Mouse (Mus musculus) erythroblast, embryonic 14.5 days (primary cell): ENCODE measurements around the gene Fxn.

ENCODE experiments used
- GATA1 ChIP-seq: IDR thresholded peaks from 2 replicates; pipeline ENCODE4 v1.6.1; 2012; ENCODE audit warnings: low read length, inconsistent platforms, mixed read lengths
- TAL1 ChIP-seq: IDR thresholded peaks from 3 replicates; pipeline ENCODE4 v1.6.1; 2012; ENCODE audit warnings: low read length, inconsistent platforms, mixed read lengths

DNA sequence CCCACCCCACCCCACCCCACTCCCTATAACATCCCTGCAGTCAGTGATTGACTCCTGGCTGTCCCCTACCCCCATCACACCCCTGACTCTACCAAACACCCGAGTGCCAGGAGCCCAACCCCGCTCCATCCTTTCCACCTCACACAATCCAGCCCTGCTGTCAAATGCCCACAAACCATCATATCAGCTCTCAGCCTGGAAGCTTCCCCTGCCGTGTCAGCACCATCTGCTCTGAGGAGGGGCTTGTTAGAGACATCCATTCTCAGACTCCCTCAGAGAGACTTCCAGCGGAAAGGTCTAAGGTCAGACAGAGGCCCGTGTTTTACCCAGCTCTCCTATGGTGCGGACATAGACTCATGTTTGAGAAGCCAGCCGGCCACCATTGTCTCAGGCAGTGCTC lies 67.1 kb downstream of the Fxn start:
- TF ChIP-seq GATA1 (no peak), TAL1 (no peak)
